Mouse (Mus musculus) stomach, embryonic 15.5 days (tissue): ENCODE data around the gene Rab4a. TPM values are rescaled to one million over a fixed set of nuclear protein-coding genes. Genes with fewer than 3 reads are reported as not detected.

Experiments used
- ATAC-seq: fragments of 200-750 bp; cut with Nextera tagmentation; 2 replicates; pipeline ENCODE4 v1.8.0; 2017; ENCODE audit warnings: low read depth, moderate number of reproducible peaks, moderate TSS enrichment; ENCODE audit not compliant: insufficient read depth, low FRiP score
- H3K27ac ChIP-seq: fragments of 300-500 bp; sonication (generic); 2 replicates; pipeline ENCODE4 v1.5.1; 2015; ENCODE audit warnings: mild to moderate bottlenecking, inconsistent platforms
- H3K27me3 ChIP-seq: fragments of 300-500 bp; sonication (generic); replicated peaks from 2 replicates; pipeline ENCODE4 v1.6.1; 2015; ENCODE audit warnings: inconsistent platforms
- H3K36me3 ChIP-seq: fragments of 300-500 bp; sonication (generic); 2 replicates; pipeline ENCODE4 v1.6.1; 2015; ENCODE audit warnings: inconsistent platforms
- H3K4me1 ChIP-seq: fragments of 300-500 bp; sonication (generic); 2 replicates; pipeline ENCODE4 v1.6.1; 2015; ENCODE audit warnings: inconsistent platforms
- H3K4me2 ChIP-seq: fragments of 300-500 bp; sonication (generic); 2 replicates; pipeline ENCODE4 v1.6.1; 2015; ENCODE audit warnings: mild to moderate bottlenecking, inconsistent platforms
- H3K4me3 ChIP-seq: fragments of 300-500 bp; sonication (generic); replicated peaks from 2 replicates; pipeline ENCODE4 v1.5.1; 2015; ENCODE audit warnings: inconsistent platforms
- H3K9ac ChIP-seq: fragments of 300-500 bp; sonication (generic); 2 replicates; pipeline ENCODE4 v1.6.1; 2015; ENCODE audit warnings: inconsistent platforms
- H3K9me3 ChIP-seq: fragments of 300-500 bp; sonication (generic); 2 replicates; pipeline ENCODE4 v1.6.1; 2016; ENCODE audit warnings: inconsistent platforms
- WGBS: fragments of 180-500 bp; shearing (Covaris S2); methylation state at CpG from one replicate; pipeline ENCODE4 v1.1.7; 2015; 5-methylcytosine and 5-hydroxymethylcytosine counted together
- polyA plus RNA-seq: library from polyadenylated mRNA; unstranded; fragments of >200 nt; fragmentation: Nextera tagmentation; extraction: Ambion mirVana; gene quantifications from 2 replicates; pipeline ENCODE4 v1.2.1, GENCODE M21; 2015

Gene Rab4a
- polyA plus RNA-seq, 1 experiment from 2014 or later: 46.7 TPM

DNA sequence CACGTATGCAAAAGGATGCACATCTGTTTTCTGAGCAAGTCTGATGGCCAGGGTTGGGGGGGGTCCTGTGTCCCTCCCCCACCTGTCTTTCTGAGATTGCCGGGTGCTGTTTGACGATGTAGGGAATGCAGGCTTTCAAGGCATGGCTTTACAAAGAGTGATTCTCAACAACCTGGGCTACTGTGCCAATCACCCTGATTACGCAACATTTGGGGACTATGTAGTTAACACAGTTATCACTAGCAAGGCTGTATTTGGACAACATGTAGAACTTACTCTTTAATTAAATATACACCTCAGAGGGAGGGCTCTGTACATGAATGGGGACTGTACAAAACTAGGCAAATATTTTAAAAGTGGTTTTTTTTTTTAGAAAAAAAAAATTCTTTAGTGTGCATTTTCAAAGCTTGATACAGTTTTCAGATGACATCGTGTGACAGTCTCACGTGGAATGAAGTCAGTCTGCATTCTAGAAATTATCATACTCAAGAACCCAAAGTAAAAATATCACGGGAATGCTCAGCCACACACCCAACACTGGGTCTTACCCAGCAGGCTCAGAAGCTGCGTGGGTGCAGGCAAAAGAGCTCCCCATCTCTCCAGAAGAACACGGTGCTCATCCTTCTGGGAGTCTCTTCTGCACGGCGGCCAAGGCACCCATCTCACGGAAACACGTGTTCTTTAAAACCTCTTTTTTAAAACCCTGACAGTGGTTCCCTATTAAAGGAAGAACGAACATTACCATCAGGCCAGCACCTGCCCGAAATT lies 35.0 kb downstream of the Rab4a start:
- no peak overlapping the region for H3K4me2 ChIP-seq

DNA sequence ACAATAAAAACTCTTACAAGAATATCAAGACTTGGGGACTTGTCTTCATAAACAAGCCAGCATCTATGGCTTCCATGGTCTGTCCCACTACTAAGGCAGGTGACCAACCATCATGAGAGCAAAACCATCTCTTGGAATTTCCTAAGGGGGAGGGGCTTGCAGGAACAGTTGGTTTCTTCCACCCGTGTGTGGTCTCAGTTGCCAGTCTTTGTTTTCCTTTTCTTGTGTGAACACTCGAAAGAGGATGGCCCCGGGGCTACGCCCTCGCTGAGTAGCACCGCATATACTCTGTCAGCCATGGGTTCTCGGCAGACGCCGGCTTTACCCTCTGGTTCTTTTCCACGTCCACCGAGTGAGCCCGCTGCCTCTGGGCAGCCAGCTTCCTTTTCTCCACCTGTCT lies 36.3 kb downstream of the Rab4a start:
- Histone ChIP-seq H3K9ac (no peak overlapping the region), H3K27ac (no peak overlapping the region), H3K27me3 (no peaks in the 10 kb centered on the region), H3K4me1 (no peaks in the 10 kb centered on the region), H3K4me2 (no peak overlapping the region), H3K36me3 (no peaks in the 10 kb centered on the region), H3K9me3 (no peaks in the 10 kb centered on the region), H3K4me3 (no peak overlapping the region)
- ATAC-seq: no peak
- 88% methylated on average over 12 of the region's 12 CpGs for WGBS

More for the DNA sequence above, 35.0 kb downstream of the Rab4a start:
- H3K4me1 ChIP-seq: no peaks in the 10 kb centered on the region
- no peak overlapping the region for H3K9ac ChIP-seq
- WGBS: 88% methylated on average over 15 of the region's 15 CpGs
- H3K9me3 ChIP-seq: no peaks in the 10 kb centered on the region
- H3K4me3 ChIP-seq: no peak overlapping the region
- H3K36me3 ChIP-seq: no peaks in the 10 kb centered on the region
- H3K27me3 ChIP-seq: no peaks in the 10 kb centered on the region
- no peak for ATAC-seq
- no peak overlapping the region for H3K27ac ChIP-seq

DNA sequence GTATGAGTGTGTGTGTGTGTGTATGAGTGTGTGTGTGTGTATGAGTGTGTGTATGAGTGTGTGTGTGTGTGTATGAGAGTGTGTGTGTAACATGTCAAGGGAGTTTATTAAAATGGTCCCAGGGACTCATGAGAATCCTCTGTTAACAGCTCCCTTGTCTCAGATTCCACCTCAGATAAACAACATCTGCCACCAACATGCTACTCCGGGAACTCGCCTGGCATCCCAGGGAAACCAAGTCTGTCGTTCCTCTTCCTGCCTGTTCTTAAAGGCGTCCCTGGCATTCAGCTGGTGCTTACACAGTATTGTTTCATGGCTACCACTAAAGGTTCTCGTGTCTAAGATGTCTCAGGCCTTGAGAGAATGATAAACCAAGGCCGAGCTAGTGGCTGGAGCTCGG lies 38.6 kb downstream of the Rab4a start:
- Histone ChIP-seq H3K9ac (no peak overlapping the region), H3K27me3 (no peaks in the 10 kb centered on the region), H3K4me2 (no peak overlapping the region), H3K27ac (no peak overlapping the region), H3K4me1 (no peaks in the 10 kb centered on the region), H3K9me3 (no peaks in the 10 kb centered on the region), H3K36me3 (no peaks in the 10 kb centered on the region), H3K4me3 (no peak overlapping the region)
- ATAC-seq: no peak
- 78% methylated on average over 7 of the region's 7 CpGs for WGBS

DNA sequence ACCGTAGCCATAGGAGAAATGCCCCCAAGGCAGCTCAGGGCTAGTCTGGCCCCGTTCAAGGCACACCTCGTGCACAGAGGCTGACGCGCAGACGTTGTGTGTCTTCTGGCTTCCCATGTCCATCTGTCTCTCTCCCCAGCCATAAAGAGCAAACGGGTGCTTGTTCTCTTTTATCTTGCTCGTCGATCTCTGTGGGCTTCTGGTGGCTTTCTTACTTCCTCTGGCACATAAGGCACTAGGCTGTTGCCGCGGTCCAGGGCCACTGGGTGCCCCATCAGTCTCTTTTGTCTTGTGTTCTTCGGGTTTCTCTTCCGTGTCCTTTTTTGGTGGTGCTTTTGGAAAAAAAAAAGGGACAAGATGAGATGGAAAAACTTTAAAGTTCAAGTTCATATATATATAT lies 39.3 kb downstream of the Rab4a start:
- no peak overlapping the region for H3K9ac ChIP-seq
- H3K4me2 ChIP-seq: no peak overlapping the region
- H3K4me3 ChIP-seq: no peak overlapping the region
- no peaks in the 10 kb centered on the region for H3K27me3 ChIP-seq
- no peak overlapping the region for H3K27ac ChIP-seq
- no peaks in the 10 kb centered on the region for H3K36me3 ChIP-seq
- ATAC-seq: no peak
- no peaks in the 10 kb centered on the region for H3K4me1 ChIP-seq
- WGBS: 88% methylated on average over 13 of the region's 13 CpGs
- no peaks in the 10 kb centered on the region for H3K9me3 ChIP-seq

DNA sequence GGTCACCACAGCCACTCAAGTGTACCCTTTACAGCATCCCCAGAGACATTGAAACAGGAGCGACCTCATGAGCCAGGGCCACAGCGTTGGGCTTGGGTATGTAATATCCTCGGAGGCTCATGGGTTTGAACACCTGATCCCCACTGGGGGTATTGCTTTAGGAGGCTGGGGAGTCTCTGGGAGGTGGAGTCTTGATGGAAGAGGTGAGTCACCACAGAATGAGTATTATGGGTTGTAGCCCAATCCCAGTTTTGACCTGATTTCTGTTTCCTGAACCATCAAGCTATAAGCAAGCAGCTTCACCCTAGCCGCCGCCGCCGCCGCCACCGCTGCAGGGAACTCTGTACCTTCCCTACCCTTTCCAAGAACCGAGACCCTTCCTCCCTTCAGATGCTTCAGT lies 40.2 kb downstream of the Rab4a start:
- H3K4me3 ChIP-seq: no peak overlapping the region
- WGBS: 89% methylated on average over 10 of the region's 10 CpGs
- no peak overlapping the region for H3K4me2 ChIP-seq
- no peaks in the 10 kb centered on the region for H3K4me1 ChIP-seq
- no peaks in the 10 kb centered on the region for H3K27me3 ChIP-seq
- no peaks in the 10 kb centered on the region for H3K36me3 ChIP-seq
- H3K9me3 ChIP-seq: no peaks in the 10 kb centered on the region
- H3K27ac ChIP-seq: no peak overlapping the region
- no peak overlapping the region for H3K9ac ChIP-seq
- ATAC-seq: no peak

DNA sequence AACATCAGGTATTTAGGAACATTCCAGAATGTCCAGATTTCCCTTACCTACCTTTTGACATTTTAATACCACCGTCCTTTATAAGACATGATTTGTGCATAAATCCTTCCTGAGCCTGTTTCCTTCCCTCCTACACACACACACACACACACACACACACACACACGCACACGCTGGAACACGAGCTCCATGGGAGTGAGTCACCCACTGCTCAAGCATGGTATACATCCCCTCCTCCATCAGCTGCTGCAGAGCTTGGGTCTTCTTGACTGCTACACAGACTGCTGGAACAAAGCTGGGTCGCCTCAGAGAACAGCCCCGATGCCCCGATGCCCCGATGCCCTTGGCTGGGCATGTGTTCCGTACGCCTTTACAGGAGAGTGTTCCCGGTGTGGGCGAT lies 40.7 kb downstream of the Rab4a start:
- Histone ChIP-seq H3K4me1 (no peaks in the 10 kb centered on the region), H3K27me3 (no peaks in the 10 kb centered on the region), H3K9me3 (no peaks in the 10 kb centered on the region), H3K9ac (no peak overlapping the region), H3K4me2 (no peak overlapping the region), H3K36me3 (no peaks in the 10 kb centered on the region), H3K4me3 (no peak overlapping the region), H3K27ac (no peak overlapping the region)
- WGBS: 87% methylated on average over 12 of the region's 12 CpGs
- ATAC-seq: no peak

DNA sequence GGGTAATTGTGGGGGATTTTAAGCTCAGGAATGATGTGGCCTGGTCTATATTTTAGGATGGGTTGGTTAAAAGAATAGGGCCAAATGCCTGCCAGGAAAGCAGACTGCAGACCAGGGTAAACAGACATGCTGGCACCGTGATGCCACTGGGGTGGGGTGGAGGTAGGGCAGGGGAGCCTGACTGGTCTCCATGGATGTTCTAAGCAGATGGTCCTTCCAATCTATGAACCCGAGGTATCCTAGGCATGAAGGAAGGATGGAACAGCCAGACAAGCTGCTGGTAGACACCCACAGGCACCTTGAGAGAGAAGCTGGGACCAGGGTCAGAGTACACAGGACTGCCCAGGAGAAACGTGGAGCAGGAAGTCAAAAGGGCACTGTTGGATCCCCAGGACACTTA lies 41.8 kb downstream of the Rab4a start:
- H3K4me3 ChIP-seq: no peak overlapping the region
- no peak overlapping the region for H3K27ac ChIP-seq
- no peaks in the 10 kb centered on the region for H3K36me3 ChIP-seq
- no peaks in the 10 kb centered on the region for H3K9me3 ChIP-seq
- no peaks in the 10 kb centered on the region for H3K4me1 ChIP-seq
- no peaks in the 10 kb centered on the region for H3K27me3 ChIP-seq
- ATAC-seq: no peak
- no peak overlapping the region for H3K9ac ChIP-seq
- WGBS: 57% methylated on average over 3 of the region's 3 CpGs
- H3K4me2 ChIP-seq: no peak overlapping the region

DNA sequence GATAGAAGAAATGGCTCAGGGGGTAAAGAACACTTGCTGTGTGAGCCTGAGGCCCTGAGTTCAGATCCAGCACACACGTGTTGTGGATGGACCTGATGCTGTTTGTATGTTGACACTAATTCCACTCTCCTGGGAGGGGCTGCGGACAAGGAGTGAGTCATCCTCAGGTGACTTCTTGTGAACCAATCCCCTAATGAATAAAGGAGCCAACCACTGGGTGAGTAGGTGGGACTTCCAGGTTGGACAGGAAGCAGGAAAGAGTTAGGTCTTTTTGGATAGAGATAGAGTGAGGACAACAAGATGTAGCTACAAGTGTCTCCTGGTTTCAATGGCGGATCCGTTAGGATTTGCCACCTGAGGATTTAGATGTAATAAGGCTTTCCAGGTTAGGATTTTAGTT lies 43.6 kb downstream of the Rab4a start:
- H3K9ac ChIP-seq: no peak overlapping the region
- H3K4me2 ChIP-seq: no peak overlapping the region
- H3K4me1 ChIP-seq: no peaks in the 10 kb centered on the region
- WGBS: 80% methylated on average over 4 of the region's 4 CpGs
- no peak overlapping the region for H3K4me3 ChIP-seq
- ATAC-seq: no peak
- H3K9me3 ChIP-seq: no peaks in the 10 kb centered on the region
- no peak overlapping the region for H3K27ac ChIP-seq
- no peaks in the 10 kb centered on the region for H3K36me3 ChIP-seq
- H3K27me3 ChIP-seq: no peaks in the 10 kb centered on the region

DNA sequence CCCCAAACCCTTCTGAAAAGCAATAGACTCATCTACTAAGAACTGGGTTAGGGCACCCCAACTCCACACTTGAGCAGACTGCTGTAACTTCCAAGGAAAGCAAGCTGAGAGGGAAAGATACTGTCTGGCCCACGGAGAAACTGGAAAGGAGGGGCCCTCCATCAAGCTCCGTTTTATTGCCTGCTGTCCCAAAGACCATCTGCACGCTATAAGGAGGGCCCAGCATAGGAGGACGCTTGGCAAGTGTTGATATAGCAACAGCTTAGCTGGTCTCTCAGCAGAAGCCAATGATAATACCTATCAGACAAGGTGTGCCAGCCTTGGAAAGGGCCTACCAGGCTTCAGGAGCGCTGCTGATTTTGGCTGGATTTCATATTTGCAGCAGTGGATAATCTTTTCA lies 45.8 kb downstream of the Rab4a start:
- H3K27me3 ChIP-seq: no peaks in the 10 kb centered on the region
- no peaks in the 10 kb centered on the region for H3K9me3 ChIP-seq
- H3K27ac ChIP-seq: no peak overlapping the region
- H3K4me1 ChIP-seq: no peaks in the 10 kb centered on the region
- H3K4me2 ChIP-seq: no peak overlapping the region
- no peak overlapping the region for H3K4me3 ChIP-seq
- no peaks in the 10 kb centered on the region for H3K36me3 ChIP-seq
- ATAC-seq: no peak
- 71% methylated on average over 5 of the region's 5 CpGs for WGBS
- no peak overlapping the region for H3K9ac ChIP-seq

DNA sequence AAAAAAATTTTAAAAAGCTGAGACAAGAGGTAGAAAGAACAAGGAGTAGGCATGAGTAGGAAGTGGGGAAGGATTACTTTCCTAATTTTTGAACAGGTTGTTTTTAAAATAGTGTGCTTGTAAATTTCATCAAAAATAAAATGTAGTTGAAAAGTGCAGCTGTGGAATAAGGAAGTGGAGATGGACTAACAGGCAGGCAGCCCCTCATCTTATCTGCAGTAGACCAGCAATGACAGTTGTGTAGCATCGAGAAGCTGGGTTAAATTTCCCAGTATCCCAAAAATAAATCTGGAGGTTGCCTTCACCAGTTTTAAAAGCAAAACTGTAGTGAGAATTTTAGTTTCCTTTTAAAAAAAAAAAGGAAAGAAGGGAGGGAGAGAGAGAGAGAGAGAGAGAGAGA lies 48.5 kb downstream of the Rab4a start:
- H3K9me3 ChIP-seq: no peaks in the 10 kb centered on the region
- WGBS: 81% methylated on average over 1 of the region's 1 CpGs
- H3K4me2 ChIP-seq: no peak overlapping the region
- no peak overlapping the region for H3K27ac ChIP-seq
- no peak for ATAC-seq
- no peaks in the 10 kb centered on the region for H3K36me3 ChIP-seq
- H3K4me3 ChIP-seq: no peak overlapping the region
- H3K4me1 ChIP-seq: peaks cover 8% of the 10 kb centered on the region; the same call in 1 of the 2 replicates
- H3K27me3 ChIP-seq: no peaks in the 10 kb centered on the region
- H3K9ac ChIP-seq: no peak overlapping the region

DNA sequence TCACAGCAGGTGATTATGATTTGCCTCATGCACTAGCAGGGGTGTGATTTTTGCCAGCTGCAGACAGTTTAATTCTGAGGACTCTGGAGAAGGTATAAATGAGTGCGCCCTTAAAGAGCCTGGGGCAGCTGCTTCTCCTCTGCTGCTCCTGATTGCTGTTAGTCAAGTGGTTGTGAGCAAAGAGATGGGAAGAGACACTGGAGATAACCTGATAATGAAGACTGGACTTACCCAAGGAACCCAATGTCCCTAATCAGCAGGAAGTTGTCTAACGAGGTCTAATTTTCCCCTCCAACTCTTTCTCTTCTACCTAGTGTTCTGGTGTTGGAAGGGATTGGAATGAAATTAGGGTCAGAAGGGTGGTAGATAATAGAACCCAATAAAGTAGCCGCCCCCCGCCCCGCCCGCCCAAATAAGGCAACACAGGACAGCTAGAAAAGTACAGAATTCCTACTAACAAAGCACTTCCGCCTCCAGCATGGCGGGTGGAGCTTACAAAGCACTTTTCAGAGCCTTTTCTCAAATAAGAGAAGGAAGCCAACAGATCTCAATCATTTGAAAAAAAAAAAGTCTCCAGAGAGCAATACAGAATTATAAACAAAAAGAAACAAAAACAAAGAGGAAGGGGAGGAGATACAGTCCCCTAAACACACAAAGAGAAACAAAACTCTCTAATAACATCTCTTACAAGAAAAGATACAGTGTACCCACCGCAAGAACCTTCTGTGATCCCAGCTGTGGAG lies 49.1 kb downstream of the Rab4a start:
- Histone ChIP-seq H3K4me3 (no peak overlapping the region), H3K9ac (no peak overlapping the region), H3K27me3 (no peaks in the 10 kb centered on the region), H3K27ac (no peak overlapping the region), H3K4me1 (peaks cover 8% of the 10 kb centered on the region; the same call in 1 of the 2 replicates), H3K4me2 (no peak overlapping the region), H3K36me3 (no peaks in the 10 kb centered on the region), H3K9me3 (no peaks in the 10 kb centered on the region)
- ATAC-seq: no peak
- 82% methylated on average over 9 of the region's 9 CpGs for WGBS

DNA sequence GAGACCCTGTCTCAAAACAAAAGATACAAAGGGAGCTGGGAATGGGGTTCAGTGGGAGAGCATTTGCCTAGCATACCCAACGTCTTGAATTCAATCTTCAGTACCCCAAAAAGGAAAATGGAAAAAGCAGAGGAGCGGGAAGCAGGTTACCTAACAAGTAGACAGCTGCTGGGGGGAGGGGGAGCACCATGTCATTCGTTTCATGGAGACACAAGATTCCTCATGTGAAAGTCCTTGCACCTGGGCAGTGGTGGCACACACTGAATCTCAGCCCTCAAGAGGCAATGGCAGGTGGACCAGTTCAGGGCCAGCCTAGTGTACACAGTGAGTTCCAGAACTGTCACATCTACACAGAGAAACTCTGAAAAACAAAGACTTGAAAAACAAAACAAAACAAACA lies 51.6 kb downstream of the Rab4a start:
- H3K36me3 ChIP-seq: no peaks in the 10 kb centered on the region
- peaks cover 8% of the 10 kb centered on the region; the same call in 1 of the 2 replicates for H3K4me1 ChIP-seq
- WGBS: 75% methylated on average over 3 of the region's 3 CpGs
- no peaks in the 10 kb centered on the region for H3K9me3 ChIP-seq
- no peaks in the 10 kb centered on the region for H3K27me3 ChIP-seq
- no peak overlapping the region for H3K27ac ChIP-seq
- H3K9ac ChIP-seq: no peak overlapping the region
- H3K4me2 ChIP-seq: no peak overlapping the region
- H3K4me3 ChIP-seq: no peak overlapping the region
- ATAC-seq: no peak
